Mouse (Mus musculus) thymus, postnatal 4 days (tissue): ENCODE measurements around the gene Zscan29.
A peak's percentile ranks its signal among the peaks of the same experiment; 100 is the strongest.

ENCODE experiments used
- DNase-seq: peaks from one replicate; pipeline ENCODE4 v3.0.0; 2021

The Zscan29 gene

DNA sequence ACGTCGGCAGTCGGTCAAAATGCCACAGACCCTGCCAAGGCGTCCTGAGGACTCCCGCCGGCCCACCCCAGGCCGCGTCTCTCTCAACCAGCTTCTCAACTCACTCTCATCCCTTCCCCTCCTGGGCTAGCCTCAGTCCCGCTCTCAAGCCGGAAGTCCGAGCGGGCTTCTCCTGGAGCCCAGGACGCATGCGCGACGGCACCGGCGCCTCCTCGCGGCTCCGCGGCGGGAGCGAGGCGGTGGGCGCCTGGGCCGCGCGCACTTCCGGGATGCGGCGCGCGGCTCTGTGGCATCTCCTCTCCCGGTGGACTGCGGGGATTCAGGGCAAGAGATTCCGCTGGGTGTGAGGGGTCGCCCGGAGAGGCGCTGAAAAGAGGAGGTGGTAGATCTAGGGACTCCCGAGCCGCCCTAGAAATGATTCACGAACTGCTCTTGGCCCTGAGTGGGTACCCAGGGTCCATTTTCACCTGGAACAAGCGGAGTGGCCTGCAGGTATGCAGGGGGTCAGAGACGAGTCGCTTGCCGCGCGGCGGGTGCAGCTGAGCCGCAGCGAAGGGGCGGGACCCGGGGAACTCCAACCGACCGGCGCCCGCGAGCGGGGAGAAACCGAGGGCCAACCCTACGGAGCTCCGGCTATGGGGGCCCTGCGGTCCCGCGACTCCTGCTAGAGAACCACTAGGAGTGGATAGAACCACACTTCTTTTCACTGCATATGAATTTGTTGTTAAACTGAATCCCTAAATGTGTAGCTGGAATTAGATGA, at the start of gene Zscan29:
Zscan29 (minus strand) TSS at position 146 of the 763 bp plus-strand sequence.
- DNase-seq, result peak; percentile 95

DNA sequence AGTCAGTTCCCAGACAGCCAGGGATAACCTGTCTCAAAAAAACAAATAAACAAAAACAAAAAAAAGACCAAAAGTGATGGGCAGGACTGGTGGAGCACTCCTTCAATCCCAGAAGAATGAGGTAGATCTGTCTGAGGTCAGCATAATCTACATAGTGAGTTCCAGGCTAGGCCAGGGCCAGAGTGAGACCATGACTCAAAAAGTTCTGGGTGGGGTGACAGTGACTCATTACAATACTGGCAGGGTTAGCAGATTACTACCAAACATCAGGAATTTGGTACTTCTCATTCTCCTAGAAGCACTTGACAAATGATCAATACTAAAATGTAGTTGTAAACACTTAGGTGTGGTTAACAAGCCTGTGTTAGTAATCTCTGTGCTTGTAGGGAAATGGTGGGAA, 49.1 kb upstream of the Zscan29 start:
- DNase-seq, result no peak

- no peak for DNase-seq
Measured at GRCm38 (mm10) chr2:121219177-121219576, 48.3 kb upstream of the Zscan29 start.

GRCm38 (mm10) chr2:121214491-121214890, 43.6 kb upstream of the Zscan29 start:
- DNase-seq, result no peak

DNA sequence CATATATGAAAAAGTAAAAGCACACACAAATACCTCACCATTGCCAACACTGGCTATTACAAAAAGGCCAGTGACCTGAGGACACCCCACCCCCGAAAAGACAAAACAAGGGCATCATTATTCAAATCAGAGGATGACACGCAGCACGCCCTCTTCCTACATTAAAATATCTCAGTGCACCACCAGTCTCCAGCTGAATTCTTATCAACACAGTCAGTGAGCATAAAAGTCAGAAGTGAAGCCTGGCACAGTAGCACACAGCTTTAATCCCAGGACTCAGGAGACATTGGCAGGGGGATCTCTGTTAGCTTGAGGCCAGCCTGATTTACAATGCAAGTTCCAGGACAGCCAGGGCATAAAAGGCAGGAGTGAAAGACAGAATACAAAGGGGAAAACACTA, 35.6 kb upstream of the Zscan29 start:
- DNase-seq, result no peak

DNA sequence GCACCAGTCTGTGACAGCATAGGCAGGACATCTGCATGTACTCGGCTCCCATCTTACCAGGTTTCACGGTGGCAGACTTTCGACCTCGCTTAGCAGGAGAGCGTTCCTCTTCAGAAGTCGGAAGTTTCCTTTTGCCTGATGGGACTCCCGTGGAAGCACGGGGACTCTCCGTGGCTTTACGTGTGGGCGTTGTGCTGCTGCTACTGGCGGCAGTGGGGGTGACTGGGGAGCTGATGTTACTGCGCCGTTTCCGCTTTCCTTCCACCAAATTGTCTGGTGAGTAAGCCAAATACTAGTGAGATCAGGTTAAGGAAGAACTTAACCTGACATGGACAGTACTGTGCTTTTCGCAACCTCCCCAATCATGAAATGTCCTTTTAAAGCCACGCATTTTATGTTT, 33.4 kb upstream of the Zscan29 start:
- no peak for DNase-seq

- no peak for DNase-seq
Measured at GRCm38 (mm10) chr2:121195466-121195865, 24.5 kb upstream of the Zscan29 start.

- DNase-seq, result no peak
Measured at GRCm38 (mm10) chr2:121188530-121188929, 17.6 kb upstream of the Zscan29 start.

- no peak for DNase-seq
Measured at GRCm38 (mm10) chr2:121184142-121184541, 13.2 kb upstream of the Zscan29 start.

DNA sequence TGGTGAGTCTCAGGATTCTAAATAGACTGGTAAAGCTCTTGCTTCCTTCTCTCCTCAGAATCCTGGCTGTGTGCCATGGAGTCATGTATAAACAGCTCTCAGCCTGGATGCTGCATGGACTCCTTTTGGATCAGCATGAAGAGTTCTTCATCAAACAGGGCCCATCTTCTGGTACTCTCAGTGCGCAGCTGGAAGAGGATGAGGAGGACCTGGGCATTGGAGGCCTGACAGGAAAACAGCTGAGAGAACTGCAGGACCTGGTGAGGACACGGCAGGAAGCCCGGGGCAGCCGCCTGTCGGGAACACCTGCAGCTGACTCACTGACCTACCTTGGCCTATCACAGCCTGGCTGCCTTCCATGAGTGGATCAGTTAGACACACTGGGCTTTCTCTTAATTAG, 12.5 kb upstream of the Zscan29 start:
- no peak for DNase-seq

- DNase-seq, result no peak
Measured at GRCm38 (mm10) chr2:121178828-121179479, 8.0 kb upstream of the Zscan29 start.

DNA sequence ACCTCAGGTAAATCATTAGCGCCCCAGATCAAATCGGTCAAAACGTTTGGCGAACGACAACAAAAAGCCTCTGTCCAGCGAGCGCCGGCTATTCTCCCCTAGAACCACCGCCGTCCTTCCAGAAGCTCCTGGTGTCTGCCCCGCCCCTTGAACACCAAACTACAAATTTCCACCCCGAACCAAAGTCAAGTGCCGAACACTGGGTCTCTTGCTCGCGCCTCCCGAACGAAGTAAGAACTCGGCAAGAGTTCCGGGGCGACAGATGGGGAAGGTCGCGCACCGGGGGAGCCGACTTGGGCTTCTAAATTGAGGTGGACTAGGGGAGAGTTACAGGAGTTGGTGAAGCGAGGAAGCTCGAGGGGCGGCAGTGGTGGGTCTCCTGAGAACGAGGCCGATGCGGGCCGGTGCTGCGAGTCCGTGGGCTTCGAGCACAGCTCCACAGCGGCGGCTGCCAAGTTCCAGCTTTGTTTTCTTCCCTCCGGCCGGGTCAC, 399 bp downstream of the Zscan29 start, which contains the start of gene Tubgcp4:
Tubgcp4 (plus strand) TSS at position 174 of the 491 bp plus-strand sequence.
- peak; percentile 70 for DNase-seq

DNA sequence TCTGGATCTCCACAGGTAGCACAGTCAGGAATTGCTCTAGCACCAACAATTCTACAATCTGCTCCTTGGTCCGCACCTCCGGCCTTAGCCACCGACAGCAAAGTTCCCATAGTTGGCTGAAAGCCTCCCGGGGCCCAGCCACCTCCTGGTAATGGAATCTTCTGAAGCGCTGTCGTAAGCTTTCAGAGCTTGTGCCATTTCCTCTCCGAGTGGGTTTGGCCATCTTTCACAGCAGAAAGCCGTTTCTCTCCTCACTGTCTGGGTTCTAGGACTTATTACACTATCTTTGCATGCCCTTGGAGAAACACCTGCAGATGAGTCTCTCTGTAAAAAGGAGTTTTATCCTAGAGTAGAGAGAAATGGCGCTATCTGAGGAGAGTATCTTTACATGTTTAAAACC, 1.0 kb downstream of the Zscan29 start:
- peak; percentile 39 for DNase-seq

DNA sequence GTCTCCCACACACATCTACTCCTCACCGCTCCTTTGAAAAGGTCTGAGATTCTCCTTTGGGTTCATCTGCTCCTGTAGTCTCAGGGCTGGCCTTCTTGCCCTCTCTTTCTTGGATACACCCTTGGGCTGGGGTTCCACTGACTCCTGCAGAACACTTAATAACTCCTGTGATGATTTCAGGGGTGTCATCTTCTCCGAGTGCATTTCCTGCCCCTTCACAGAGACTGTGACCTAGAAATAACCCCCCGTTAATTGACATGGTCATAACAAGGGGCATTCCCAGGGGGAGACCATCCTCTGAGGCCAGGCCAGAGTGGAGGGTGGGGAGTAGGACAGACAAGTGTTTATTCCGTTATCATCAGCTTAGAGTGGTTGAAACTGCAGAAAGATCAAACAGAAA, 1.8 kb downstream of the Zscan29 start:
- DNase-seq, result no peak

DNA sequence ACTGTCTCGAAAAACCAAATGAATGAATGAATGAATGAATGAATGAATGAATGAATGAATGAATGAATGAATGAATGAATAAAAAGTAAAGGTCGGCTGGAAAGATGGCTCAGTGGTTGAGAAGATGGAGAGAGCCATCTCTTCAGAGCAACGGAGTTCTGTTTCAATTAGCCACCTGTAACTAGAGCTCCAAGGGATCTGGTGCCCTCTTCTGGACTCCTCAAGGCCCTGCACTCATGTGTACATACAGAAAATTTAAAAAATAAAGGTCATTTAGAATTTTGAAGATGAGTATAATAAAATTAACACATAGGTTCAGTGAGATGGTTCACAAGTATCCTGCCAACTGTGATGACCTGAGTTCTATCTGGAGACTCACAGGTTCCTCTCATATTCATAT, 17.8 kb downstream of the Zscan29 start:
- no peak for DNase-seq

- no peak for DNase-seq
Measured at GRCm38 (mm10) chr2:121149679-121150078, 21.2 kb downstream of the Zscan29 start.

GRCm38 (mm10) chr2:121142415-121142814, 28.5 kb downstream of the Zscan29 start:
- DNase-seq, result no peak

GRCm38 (mm10) chr2:121141216-121142035, 29.5 kb downstream of the Zscan29 start:
- no peak for DNase-seq

DNA sequence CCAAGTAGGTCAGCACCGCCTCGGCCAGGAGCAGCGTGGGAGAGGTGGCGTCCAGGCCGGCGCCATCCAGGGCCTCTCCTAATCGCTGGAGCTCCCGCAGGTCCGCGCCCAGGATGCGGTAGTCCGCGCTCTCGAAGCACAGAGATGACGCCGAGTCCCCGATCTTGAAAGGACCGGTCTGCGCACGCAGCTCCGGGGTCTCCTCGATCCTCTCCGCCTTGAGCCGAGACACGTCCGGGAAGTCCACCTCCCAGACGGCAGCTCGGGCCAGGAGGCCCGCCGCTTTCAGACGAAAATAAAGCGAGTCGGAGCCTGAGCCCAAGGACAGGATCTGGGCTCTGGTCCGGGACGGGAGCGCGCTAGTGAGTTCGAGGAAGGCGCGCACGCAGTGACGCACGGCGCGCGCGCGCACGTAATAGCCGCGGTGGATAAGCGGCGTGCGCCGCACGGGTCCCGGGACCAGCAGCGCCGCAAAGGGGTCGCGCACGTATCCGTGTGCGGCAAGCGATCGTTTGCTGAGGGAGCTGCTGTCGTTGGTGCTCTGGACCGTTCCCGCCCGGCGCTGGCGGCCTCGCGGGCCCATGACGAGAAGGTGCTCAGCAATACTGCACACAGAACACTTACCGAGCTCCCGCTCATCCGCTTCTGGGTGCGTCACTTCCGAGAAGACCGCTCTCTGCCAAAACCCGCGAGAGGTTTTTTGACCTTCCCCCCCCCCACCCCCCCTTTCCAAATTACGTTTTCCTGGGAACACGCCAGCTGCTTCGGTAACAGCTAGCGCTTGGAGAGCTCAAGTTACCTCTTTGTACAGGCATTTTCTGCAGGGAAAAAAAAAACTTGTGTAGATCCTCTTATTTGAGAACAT, 30.7 kb downstream of the Zscan29 start, which contains the start of the genes Adal and Lcmt2:
Adal (plus strand) TSS at position 411 of the 865 bp plus-strand sequence.
Lcmt2 (minus strand) TSS at position 636 of the 865 bp plus-strand sequence.
- peak; percentile 92 for DNase-seq

DNA sequence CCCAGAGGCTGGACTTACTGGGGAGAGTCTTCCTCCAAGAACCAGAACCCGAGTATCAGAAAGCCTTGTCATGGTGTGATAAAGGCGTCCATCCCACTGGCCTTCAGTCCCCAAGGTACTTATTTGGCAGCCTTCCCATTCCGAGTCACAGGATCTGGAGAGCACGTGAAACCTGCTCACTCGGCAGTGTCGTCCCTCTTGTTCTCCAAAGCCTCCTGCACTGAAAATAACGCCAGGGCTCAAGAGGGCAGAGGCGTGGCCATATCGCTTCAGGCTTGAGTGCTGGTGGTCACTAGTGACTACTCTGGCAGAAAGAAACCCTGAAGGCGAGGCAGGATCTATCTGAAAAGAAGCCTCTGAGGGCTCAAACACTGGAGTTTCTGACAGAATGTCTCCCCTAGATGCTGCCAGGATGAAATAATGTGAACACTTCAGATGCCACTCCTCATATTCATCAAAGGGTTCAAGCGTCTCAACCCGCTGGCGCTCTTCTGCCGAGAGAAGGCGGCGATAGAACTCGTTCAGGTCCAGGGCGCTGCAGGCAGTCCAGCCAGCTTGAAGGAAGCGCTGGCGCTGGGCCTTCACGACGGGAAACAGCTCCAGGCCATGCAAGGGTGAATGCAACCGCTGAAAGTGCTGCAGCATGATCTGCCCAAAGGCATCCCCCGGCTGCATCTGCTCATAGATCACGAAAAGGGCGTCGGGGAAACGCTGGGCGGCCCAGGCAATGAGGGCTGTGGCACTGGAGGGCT, 31.5 kb downstream of the Zscan29 start:
- DNase-seq, result no peak

GRCm38 (mm10) chr2:121137371-121137770, 33.6 kb downstream of the Zscan29 start:
- DNase-seq, result peak; percentile 16
